Mouse (Mus musculus) erythroblast, embryonic 14.5 days (primary cell): ENCODE results near the gene Mpst. TPM values are rescaled to one million over a fixed set of nuclear protein-coding genes. Genes with fewer than 3 reads are reported as not detected.

ENCODE experiments used
- H3K27me3 ChIP-seq: 2 replicates; pipeline ENCODE4 v1.6.1; 2012; ENCODE audit warnings: inconsistent platforms; ENCODE audit not compliant: control insufficient read depth
- H3K36me3 ChIP-seq: 2 replicates; pipeline ENCODE4 v1.6.1; 2012; ENCODE audit warnings: mild to moderate bottlenecking, inconsistent platforms; ENCODE audit not compliant: control insufficient read depth
- H3K4me1 ChIP-seq: 2 replicates; pipeline ENCODE4 v1.6.1; 2012; ENCODE audit warnings: inconsistent platforms; ENCODE audit not compliant: control insufficient read depth
- H3K4me3 ChIP-seq: replicated peaks from 2 replicates; pipeline ENCODE3; 2012; ENCODE audit warnings: moderate library complexity, mild to moderate bottlenecking, inconsistent platforms
- H3K9me3 ChIP-seq: 2 replicates; pipeline ENCODE4 v1.6.1; 2012; ENCODE audit warnings: low read length, inconsistent platforms, mixed read lengths; ENCODE audit not compliant: control insufficient read depth
- GATA1 ChIP-seq: IDR thresholded peaks from 2 replicates; pipeline ENCODE4 v1.6.1; 2012; ENCODE audit warnings: low read length, inconsistent platforms, mixed read lengths
- TAL1 ChIP-seq: IDR thresholded peaks from 3 replicates; pipeline ENCODE4 v1.6.1; 2012; ENCODE audit warnings: low read length, inconsistent platforms, mixed read lengths
- polyA plus RNA-seq: library from polyadenylated mRNA; stranded (reverse); fragments of >175 nt; gene quantifications from 2 replicates; pipeline ENCODE4 v1.2.3, GENCODE M21; 2012

Mpst gene
- polyA plus RNA-seq = 68.7 and 72.8 TPM in 2 replicates

DNA sequence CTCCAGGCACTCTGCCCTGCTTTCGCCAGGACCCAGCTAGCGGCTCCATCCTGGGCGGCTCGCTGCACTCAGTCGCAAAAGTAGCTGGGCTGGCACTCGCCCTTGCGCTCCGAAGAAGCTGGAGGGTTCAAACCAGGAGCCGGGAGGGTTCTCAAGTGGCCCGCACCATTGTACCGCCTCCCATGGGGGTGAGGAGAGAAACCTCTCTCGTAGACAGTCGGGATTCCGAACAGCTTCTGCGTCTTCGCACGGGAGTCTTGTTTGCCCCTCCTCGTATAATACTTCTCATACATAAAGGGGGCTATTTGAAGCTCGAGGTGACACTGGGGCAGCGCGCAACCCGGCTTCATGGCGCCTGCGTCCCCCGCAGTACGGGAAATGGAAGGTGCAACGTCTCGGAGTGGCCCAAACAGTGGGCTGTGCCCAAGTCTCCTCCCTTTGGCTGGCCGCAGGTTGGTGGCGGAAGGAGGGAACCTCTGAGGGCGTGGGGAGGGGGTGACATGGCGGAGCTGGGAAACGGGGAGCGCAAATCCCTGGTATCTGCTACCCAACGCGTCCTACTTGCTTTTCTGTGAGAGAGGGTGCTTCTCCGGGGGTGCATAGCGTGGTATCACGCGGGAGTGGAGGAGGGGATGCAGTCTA lies at the start of gene Mpst:
Gene Mpst, plus strand, starts transcription at position 124 of the 642 bp plus-strand sequence.
- H3K4me1 ChIP-seq = peaks cover 94% of the 10 kb centered on the region
- H3K27me3 ChIP-seq = peaks cover 17% of the 10 kb centered on the region
- H3K9me3 ChIP-seq = 0 out of 2 replicates have a peak, but pooled peaks cover 4% of the 10 kb centered on the region
- H3K36me3 ChIP-seq = peaks cover 67% of the 10 kb centered on the region
- peak within 1 kb of the TSS; percentile 100 for H3K4me3 ChIP-seq
- TF ChIP-seq GATA1 (no peak), TAL1 (no peak)

DNA sequence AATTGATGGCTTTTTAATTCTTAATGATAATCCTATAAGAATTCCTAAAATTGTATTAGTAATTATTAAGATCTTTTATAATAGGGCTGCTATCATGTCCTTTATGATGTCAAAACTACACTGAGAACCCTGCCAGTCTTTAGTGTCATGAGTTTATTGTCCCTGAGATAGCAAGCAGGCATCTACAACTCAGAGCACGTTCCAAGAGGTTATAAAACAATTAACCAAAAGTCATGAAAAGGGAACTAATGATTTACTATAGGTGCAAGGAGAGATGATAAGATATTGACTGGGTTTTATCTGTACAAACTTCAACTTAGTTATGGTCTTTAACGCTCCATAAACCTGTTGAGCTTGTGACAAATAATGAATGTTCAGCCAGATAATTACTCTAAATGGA lies 40.3 kb upstream of the Mpst start:
- Histone ChIP-seq H3K4me3 (no peak overlapping the region), H3K9me3 (no peaks in the 10 kb centered on the region; the same call in 1 of the 2 replicates), H3K4me1 (no peaks in the 10 kb centered on the region), H3K27me3 (peaks cover 18% of the 10 kb centered on the region), H3K36me3 (no peaks in the 10 kb centered on the region)
- TF ChIP-seq GATA1 (no peak), TAL1 (no peak)

DNA sequence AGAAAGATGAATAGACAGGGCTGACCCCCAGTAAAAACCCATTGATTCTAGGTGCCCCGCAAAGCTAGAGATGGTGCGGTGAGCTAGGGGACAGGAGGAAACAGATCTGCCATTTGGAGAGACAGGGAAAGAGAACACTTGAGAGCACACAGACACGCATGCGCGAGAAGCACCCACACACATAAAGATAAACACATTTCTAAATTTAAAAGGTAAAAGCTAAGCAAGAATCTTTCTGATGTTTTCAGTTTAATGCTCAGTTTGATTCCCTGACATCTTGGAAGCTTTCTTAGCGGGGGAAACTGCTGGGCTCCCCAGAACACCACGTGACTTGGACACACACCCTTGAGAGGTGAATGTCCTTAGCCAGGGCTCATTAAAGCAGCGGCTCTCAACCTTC lies 39.3 kb upstream of the Mpst start:
- Histone ChIP-seq H3K27me3 (peaks cover 18% of the 10 kb centered on the region), H3K36me3 (no peaks in the 10 kb centered on the region), H3K4me1 (no peaks in the 10 kb centered on the region), H3K4me3 (no peak overlapping the region), H3K9me3 (no peaks in the 10 kb centered on the region; the same call in 1 of the 2 replicates)
- TF ChIP-seq GATA1 (no peak), TAL1 (no peak)

DNA sequence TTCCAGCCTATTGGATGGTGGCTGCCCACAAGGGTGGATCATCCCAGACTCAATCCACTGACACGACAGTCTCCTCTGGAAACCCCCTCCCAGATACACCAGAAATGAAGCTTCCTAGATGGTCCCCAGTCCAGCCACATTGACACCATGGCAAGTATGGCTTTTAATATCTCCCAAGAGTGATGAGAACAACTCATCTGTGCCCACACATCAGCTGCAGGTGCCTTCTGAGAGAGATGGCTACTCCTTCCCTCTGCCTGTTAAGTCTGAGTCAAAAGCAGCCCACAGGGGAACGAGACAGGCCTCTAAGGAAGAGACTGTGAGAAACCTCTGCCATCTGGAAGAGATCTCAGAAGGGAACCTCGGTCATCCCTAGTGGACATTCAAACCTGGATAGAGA lies 38.4 kb upstream of the Mpst start:
- no peak for TF ChIP-seq TAL1
- TF ChIP-seq GATA1 = no peak

DNA sequence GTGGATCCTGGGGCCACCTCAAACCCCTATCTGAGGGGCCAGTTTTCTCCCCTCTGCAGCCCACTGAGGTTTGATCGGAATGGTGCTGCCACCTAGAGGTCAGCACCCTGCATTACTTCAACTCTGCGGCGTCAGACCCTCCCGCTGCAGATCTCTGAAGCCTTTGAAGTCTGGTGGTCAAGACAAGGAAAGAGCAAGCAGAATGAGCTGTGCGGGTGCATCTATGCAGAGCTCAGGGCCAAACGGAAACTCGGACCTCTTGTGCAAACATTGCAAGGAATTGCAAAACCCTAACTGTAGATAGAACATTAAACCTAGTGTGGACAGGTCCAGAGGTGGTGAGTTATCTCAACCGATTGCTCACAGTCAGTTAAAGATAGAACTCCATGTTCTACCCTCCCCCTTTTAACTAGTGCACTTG lies 37.3 kb upstream of the Mpst start:
- Histone ChIP-seq H3K4me1 (no peaks in the 10 kb centered on the region), H3K4me3 (no peak overlapping the region), H3K36me3 (no peaks in the 10 kb centered on the region), H3K9me3 (no peaks in the 10 kb centered on the region), H3K27me3 (peaks cover 18% of the 10 kb centered on the region)
- TF ChIP-seq TAL1 (no peak), GATA1 (no peak)

More for the DNA sequence above, 38.4 kb upstream of the Mpst start:
- Histone ChIP-seq H3K4me3 (no peak overlapping the region), H3K36me3 (no peaks in the 10 kb centered on the region), H3K4me1 (no peaks in the 10 kb centered on the region), H3K9me3 (no peaks in the 10 kb centered on the region), H3K27me3 (peaks cover 18% of the 10 kb centered on the region)

DNA sequence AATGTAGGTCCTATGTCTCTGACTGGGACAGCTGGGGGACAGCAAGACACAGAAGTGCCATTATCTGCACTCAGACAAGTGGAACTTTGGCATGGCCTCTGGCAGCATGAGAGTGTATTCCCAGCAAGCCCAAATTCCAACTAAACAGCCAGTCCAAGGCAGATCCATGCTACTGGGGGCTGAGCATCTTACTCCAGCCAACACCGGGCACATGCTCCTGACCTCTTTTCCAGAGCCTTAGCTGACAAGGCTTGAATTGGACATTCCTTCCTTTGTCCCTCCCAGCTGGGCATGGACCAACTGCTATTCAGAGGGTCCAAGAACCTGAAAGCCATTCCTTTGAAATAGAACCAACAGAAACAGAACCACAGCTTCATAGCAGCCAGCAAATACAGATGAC lies 36.6 kb upstream of the Mpst start:
- Histone ChIP-seq H3K36me3 (no peaks in the 10 kb centered on the region), H3K4me3 (no peak overlapping the region), H3K4me1 (no peaks in the 10 kb centered on the region), H3K9me3 (no peaks in the 10 kb centered on the region), H3K27me3 (peaks cover 18% of the 10 kb centered on the region)
- TF ChIP-seq GATA1 (no peak), TAL1 (no peak)

DNA sequence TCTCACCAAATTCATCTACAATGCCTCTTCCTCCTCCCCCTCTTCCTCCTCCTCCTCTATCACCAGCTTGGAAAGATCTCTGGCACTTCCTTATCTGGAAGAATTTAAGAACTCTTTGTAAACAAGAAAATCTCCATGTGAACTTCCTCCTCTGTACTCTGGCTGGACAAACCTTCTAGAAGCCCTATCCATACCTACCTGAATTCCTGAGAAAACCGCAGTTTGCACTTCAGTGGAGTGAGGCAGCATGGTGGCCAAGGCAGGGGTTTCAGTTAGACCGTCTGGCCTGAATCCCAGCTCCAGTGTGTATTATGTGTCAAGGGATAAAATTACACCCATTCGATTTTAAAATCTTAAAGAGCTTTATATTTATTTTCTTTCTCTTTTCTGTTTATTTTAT lies 33.4 kb upstream of the Mpst start:
- Histone ChIP-seq H3K4me1 (no peaks in the 10 kb centered on the region), H3K27me3 (peaks cover 16% of the 10 kb centered on the region), H3K4me3 (no peak overlapping the region), H3K36me3 (no peaks in the 10 kb centered on the region), H3K9me3 (no peaks in the 10 kb centered on the region)
- TF ChIP-seq TAL1 (no peak), GATA1 (no peak)

DNA sequence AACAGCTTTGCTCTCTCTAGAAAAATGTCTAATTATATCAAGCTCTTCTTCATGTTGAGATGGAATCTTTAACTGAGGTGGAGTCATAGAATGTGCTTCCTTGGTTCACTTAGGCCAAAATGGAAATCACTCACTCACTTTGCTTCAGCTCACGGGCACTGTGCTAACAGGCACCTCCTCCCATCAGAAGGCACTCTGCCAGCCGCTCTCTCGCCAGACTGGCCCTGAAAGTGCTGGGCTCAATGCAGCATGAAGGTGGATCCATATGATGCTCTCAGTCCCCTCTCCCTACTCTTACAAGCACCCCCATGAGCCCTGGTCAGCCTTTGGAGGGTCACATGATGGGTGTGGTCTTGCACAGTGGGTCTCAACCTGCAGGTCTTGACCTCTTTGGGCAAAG lies 32.0 kb upstream of the Mpst start:
- Histone ChIP-seq H3K9me3 (no peaks in the 10 kb centered on the region), H3K4me3 (no peak overlapping the region), H3K4me1 (no peaks in the 10 kb centered on the region), H3K27me3 (peaks cover 10% of the 10 kb centered on the region), H3K36me3 (no peaks in the 10 kb centered on the region)
- no peak for TF ChIP-seq GATA1
- TF ChIP-seq TAL1 = no peak

DNA sequence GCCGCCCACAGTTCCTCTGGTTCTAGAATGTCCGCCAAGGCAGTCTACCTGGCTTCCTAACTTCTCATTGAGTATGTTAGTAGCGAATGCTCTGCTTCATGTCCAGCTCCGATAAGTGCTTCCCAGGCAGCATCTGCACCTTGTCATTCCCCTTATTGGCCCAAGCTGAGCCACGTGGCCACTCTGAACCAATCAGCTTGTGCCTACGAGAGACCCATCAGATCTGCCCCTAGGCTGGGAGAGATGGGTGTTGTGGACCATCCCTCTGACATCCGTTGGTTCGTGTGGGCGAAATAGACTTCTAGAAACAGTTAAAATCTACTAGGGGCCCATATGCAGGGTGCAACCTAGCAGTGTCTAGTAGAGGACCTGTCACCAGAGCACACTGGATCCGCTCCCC lies 28.4 kb upstream of the Mpst start:
- H3K4me3 ChIP-seq = no peak overlapping the region

DNA sequence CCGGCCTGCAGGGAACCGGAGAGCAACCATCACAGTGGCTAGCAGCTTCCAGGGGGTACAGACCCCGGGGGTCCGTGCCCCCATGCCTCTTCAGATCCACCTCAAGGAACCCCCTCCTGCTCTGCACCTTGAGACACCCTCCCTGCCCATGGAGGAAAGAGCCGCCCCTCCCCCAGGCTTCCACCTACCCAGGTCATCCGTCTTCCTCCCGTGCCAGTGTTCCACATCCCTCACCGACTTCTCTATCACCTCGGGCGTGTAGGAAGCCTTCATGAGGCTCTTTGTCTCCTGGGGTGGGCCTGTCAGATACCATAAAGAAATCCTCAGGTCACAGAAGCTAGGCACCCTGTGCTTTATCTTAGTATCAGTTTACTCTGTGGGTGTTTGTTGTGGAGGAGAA lies 27.7 kb upstream of the Mpst start:
- Histone ChIP-seq H3K4me1 (peaks cover 2% of the 10 kb centered on the region; the same call in 1 of the 2 replicates), H3K27me3 (no peaks in the 10 kb centered on the region), H3K36me3 (no peaks in the 10 kb centered on the region), H3K9me3 (no peaks in the 10 kb centered on the region), H3K4me3 (no peak overlapping the region)
- TF ChIP-seq TAL1 (no peak), GATA1 (no peak)

More for the DNA sequence above, 28.4 kb upstream of the Mpst start:
- no peak for TF ChIP-seq GATA1
- TF ChIP-seq TAL1 = no peak
- no peaks in the 10 kb centered on the region for H3K36me3 ChIP-seq
- peaks cover 2% of the 10 kb centered on the region; the same call in 1 of the 2 replicates for H3K4me1 ChIP-seq
- H3K27me3 ChIP-seq = no peaks in the 10 kb centered on the region
- no peaks in the 10 kb centered on the region for H3K9me3 ChIP-seq
